Mouse (Mus musculus): ENCODE data around the gene Cpxm1.

- TF ChIP-seq E2F4 (IDR thresholded peaks at IDR 0.05; ENCODE audit: insufficient read depth) (no peak), POLR2AphosphoS2 (IDR thresholded peaks at IDR 0.05; ENCODE audit: insufficient read length, low read depth) (no peak), REST (IDR thresholded peaks at IDR 0.05; ENCODE audit: insufficient read depth, insufficient read length) (no peak), POLR2A (IDR thresholded peaks at IDR 0.05; ENCODE audit: insufficient read length, low read depth) (no peak), MAX (IDR thresholded peaks at IDR 0.05; ENCODE audit: low read depth) (no peak), USF1 (IDR thresholded peaks at IDR 0.05; ENCODE audit: low read depth) (no peak), MYOG (IDR thresholded peaks at IDR 0.05; ENCODE audit: control insufficient read depth in 1 of 3, insufficient read depth in 1 of 3, insufficient read length in 2 of 3, low read depth in 2 of 3) (no peak), SRF (IDR thresholded peaks at IDR 0.05; ENCODE audit: control insufficient read depth, insufficient read length, low read depth) (no peak), TCF12 (IDR thresholded peaks at IDR 0.05; ENCODE audit: insufficient read depth, poor library complexity, severe bottlenecking) (no peak), MYOD1 (IDR thresholded peaks at IDR 0.05; ENCODE audit: control insufficient read depth in 1 of 3, insufficient read length in 2 of 3, low read depth in 2 of 3) (no peak)
Measured at GRCm38 (mm10) chr2:130388796-130389195, 8.6 kb downstream of the Cpxm1 start.

Measured in myocyte (in vitro differentiated cells).